Mouse (Mus musculus) monocyte, adult 5-6 weeks (primary cell): Measurements from ENCODE around the gene Igsf9. TPM values are rescaled to one million over a fixed set of nuclear protein-coding genes. Genes with fewer than 3 reads are reported as not detected.

ENCODE experiments used
- ATAC-seq: fragments of 153-309, 156-312 bp; replicated peaks from 2 replicates; pipeline ENCODE4 v1.8.0; 2017; ENCODE audit warnings: mild to moderate bottlenecking; ENCODE audit not compliant: low TSS enrichment, insufficient number of reproducible peaks, severe bottlenecking, poor library complexity, low FRiP score
- total RNA-seq: library from RNA; stranded (forward); fragments of 200-1000, 200-491, 200-594 nt; gene quantifications from 3 replicates; pipeline ENCODE4 v1.2.3, GENCODE M21; 2017

The Igsf9 gene
- 1.1 to 6.0 TPM (median 1.2 TPM) in 3 replicates for total RNA-seq

DNA sequence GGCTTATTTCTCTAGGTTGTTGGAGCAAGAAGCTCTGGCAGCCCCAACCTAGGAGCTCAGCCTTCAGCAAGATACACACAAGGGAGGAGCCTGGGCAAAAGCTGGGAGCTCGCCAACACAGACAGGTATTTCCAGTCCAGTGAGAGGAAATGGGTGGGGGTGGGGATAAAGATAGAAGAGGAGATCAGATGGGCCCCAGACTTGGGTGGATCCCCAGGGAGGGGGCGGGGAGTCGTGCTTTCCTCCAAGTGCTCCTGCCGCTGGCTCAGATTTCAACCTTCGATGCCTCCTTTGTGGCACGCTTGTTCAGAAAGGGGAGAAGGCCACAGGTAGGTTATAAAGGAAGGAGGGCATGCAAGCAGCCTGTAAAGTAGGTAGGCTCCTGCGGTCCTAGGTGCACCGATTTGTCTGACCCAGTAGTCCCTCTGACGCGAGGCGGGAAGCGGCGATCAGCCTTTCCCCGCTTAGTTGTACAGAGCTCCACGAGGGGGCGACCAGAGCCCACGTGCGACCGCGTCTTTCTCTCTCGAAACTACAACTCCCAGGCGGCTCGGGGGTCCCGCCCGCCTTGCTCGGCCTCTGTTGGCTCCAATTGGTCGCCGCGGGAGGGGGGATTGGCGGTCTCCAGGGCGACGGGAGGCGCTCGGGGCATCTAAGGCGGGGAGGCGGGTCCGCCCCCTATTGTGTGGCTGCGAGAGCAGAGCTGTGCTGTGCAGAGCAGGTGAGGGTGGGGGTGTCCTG is at the start of gene Igsf9:
TSS of gene Igsf9 (plus strand) at position 249 of the 741 bp plus-strand sequence.
- ATAC-seq: peak; percentile 65

GRCm38 (mm10) chr1:172431836-172432586 is 49.6 kb upstream of the Igsf9 start:
- no peak for ATAC-seq

- no peak for ATAC-seq
These were observed 49.0 kb upstream of the Igsf9 start for GRCm38 (mm10) chr1:172432587-172432955.

- no peak for ATAC-seq
These were observed 48.4 kb upstream of the Igsf9 start for GRCm38 (mm10) chr1:172433012-172433850.

DNA sequence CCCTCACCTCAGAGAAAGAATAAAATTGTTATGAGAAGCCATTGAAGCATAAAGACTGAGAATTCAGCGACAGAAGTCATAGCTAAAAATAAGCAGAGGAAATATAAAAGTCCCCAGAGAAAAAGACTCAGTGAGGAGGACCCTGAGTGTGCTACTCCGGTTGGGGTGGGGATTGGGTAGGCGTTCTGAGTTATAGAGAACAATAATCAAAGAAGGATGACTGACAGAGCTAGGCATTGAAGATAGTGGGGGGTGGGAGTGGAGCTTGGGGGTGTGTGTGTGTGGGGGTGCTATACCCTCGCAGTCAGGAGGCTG is 47.8 kb upstream of the Igsf9 start:
- no peak for ATAC-seq

- ATAC-seq: no peak
These were observed 44.8 kb upstream of the Igsf9 start for GRCm38 (mm10) chr1:172436785-172437184.

- ATAC-seq: no peak
These were observed 43.0 kb upstream of the Igsf9 start for GRCm38 (mm10) chr1:172438621-172439020.

- ATAC-seq: no peak
These were observed 41.1 kb upstream of the Igsf9 start for GRCm38 (mm10) chr1:172440521-172440920.

DNA sequence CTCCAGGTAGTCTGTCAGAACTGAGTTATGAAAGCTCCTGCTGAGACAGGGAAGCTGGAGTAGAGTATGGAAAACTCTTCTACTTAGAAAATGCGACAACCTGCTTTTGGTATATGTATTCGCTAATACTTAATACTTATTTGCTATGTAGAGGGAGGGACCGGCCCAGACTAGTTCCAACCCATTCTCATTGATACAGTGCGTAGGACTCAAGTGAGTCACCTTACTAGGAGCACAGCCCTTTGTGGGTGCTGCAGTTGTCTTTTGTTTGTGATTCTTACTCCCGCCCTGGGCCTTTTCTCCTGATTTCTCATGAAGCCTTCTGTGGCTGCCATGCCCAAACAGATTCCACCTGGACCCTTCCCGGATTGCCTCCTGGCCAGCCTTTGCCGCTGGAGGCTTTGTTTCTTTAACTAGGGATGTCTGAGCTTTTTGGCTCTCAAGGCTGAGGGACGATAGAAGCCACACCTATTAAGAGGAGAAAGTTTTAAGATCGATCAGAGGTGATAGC is 39.6 kb upstream of the Igsf9 start:
- ATAC-seq: no peak

DNA sequence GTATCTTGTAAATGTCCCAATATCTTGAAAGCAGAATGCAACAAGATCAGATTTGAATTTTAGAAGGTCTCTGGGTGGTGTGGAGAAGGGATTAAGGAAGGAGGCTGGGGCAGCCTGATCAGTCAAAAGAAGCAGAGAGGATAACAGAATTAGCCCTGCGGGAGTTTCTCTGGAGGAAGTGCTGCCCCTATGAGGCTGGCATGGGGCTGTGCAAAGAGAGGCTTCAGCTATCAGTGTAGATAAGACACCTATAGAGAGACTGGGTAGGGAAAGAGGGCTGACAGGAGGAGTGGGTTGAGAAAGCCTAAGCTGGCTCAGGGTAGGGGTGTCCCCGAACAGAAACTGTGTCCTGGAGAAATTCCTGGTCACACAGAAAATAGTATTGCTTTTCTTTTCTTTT is 31.4 kb upstream of the Igsf9 start:
- ATAC-seq: no peak

DNA sequence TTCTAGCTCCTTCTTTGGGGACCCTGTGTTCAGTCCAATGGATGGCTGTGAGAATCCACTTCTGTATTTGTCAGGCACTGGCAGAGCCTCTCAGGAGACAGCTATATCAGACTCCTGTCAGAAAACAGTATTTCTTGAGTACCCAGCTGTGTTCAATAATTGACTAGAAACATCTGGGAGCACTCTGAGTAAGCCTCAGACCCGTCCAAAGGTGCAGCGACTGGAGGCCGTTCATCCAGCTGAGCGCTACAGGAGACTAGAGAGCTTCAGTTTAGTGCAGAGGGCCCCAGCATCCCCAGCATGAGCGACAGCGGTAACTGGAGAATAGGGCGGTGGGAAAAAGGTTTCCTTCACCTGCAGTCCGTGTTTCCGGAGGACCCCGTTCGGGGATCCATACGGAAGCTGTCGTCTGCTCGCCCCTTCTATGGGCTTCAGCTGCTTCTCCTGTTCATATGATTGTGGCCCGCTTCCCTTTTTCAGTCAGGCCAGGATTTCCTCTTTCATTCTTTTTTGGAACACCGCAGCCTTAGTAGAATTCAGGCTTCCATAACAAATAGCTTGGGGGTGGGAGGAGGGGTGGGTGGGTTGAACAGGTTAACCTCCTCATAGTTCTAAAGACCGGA is 30.6 kb upstream of the Igsf9 start:
- no peak for ATAC-seq

DNA sequence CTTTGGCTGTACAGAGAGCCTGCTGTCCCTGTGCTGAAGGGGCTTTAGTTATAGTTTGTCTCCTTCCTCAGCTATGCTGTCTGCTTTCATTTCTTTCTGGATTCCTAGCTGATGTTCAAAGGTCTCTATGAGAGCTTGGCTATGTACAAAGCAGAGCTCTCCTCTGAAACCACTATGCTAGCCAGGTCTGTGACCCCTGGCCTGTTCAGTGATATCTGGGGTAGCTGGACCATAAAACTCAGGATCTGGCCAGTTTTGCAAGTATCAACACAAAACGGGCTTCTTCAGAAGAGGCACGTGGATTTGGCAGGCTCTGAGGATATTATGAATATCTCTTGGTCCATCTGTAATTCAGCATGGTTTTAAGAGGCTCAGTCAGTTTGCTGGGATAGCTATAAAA is 28.7 kb upstream of the Igsf9 start:
- no peak for ATAC-seq

DNA sequence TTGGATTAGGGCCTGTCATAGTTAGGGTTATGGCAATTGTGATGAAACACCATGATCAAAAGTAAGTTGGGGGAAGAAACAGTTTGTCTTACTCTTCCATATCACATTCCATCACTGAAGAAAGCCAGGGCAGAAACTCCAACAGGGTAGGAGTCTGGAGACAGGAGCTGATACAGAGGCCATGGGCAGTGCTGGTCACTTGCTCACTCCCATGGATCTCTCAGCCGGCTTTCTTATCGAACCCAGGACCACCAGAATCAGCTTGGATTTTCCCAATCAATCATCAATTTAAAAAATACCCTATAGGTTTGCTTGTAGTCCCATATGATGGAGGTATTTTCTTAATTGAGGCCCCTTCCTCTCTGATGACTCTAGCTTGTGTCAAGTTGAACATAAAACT is 27.8 kb upstream of the Igsf9 start:
- no peak for ATAC-seq

DNA sequence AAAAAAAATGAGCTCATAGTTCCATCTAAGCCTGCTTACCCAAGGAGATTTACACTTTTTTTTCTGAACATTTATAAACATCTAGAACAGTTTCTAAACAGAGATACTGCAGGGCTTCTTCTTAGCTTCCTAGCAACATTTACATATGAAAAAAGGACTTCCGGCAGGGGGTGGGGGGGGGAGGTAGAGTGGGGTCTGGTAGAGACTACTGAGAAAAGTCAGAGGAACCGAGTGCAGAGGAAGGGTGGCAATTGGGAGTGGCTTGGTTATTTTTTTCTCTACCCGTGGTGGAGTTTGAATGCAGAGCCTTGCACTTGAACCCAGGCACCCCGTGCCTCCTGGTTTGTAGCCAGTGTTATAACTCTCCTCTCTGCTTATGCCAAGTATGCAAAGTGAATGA is 26.2 kb upstream of the Igsf9 start:
- peak; percentile 36; the same call in 1 of the 2 replicates for ATAC-seq

DNA sequence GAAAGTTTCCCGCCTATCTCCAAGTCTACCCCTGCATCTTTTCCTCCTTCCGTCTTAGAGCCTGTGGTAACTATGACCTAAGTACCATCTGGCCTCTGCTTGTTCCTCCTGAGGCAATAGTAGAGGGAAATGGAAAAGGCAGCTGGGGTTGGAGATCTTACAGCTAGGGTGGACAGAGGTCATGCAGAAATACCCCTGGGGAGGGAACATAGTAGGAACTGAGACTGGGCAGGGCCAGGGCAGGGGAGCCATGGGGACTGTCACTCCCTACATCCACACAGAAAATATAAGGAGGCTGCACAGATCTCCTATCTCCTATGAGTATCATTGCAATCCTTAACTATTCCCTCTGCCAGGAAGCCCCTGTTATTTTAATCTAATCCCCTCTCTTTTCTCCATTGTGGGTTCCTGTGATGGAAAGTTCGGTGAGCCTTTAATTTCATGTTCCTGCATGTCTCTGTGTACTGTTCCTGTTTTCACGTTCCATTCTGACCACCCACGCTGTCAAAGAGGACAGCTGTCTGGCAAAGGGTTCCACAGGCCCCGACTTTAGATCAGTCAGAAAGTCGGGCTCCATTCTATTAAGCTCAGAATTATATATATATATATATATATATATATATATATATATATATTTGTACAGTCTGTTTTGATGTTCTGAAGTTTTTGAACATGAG is 25.4 kb upstream of the Igsf9 start:
- ATAC-seq: peak; percentile 93

DNA sequence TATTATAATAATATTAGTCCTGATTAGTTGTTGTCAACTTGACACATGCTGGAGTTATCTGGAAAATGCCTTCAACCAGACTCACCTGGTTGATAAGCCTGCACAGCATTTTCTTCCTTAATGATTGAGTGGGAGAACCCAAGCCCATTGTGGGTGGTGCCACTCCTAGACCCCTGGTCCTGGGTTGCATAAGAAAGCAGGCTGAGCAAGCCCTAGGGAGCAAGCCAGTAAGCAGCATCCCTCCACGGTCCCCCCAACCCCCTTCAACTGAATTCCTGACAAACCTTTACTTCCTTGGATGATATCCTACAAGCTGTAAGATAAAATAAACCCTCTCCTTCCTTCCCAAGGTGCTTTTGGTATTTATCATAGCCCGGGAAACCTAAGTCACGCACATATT is 24.4 kb upstream of the Igsf9 start:
- ATAC-seq: no peak

DNA sequence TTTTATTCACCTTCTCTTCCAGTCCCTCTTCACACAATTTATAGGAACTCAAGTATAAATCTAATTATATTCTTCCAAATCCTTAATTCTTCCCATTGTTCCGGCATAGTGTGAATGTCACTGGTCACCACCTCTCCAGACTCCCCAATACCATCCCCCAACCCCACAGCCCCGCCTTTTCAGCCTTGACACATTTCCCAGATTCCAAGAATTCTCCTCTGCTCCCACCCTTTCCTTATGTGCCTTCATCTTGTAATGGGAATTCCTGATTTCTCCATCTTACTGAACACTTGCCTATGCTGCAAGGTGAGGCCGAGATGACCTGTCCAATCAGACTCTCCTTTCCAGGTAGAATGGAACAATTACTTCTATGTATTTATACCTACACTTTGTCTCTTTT is 23.5 kb upstream of the Igsf9 start:
- no peak for ATAC-seq

DNA sequence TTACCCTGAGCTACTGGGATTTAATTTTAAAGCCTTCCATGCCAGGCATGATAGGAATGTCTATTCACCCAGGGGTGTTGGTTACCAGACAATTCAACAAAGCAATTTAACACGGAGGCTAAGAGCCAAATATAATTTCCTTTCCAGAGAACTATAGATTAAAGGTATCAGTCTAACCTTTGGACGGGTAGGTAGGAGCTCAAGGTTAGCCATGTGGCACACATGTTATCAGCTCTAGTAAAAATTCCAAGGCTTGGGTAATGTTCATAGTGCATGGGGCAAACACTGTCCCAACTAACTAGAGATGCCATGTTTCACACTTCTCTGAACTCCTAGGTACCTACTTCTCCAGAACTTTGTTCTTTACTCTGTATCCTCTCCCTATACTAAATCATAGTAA is 20.0 kb upstream of the Igsf9 start:
- ATAC-seq: no peak
